In genomic region chr5:121392667-121393380, GRCm38 (mm10) we compare ENCODE assay signal across 9 mouse cellular contexts. TPM values are rescaled to one million over a fixed set of nuclear protein-coding genes. Genes with fewer than 3 reads are reported as not detected.
DNase-seq lines count a peak whose midpoint lies in the region; ATAC-seq and TF ChIP-seq lines count a peak whose summit lies in the region.
"Had no signal": no experiment of that assay in that cellular context is flagged by ENCODE, and none has a peak within 500 bp of the region (broad histone marks: within the 10 kb centered on the region; RNA-seq: fewer than 3 reads in every experiment).

No protein-coding gene starts in this region.

- no peak overlapping the region for H3K4me2 ChIP-seq in liver, embryonic 11.5 days
- H3K4me2 ChIP-seq: liver, embryonic 15.5 days had no signal

- H3K9ac ChIP-seq in liver, adult 2 months (ENCODE audit: low read depth, low read length): no peak overlapping the region
- H3K9ac ChIP-seq in liver, embryonic 11.5 days (ENCODE audit: low read depth, low read length): no peak overlapping the region
- H3K9ac ChIP-seq: liver, embryonic 15.5 days had no signal

- no peaks in the 10 kb centered on the region for H3K4me1 ChIP-seq in cerebellum, adult 2 months (ENCODE audit: control insufficient read depth, insufficient read depth, low read length)
- H3K4me1 ChIP-seq in liver, adult 2 months (ENCODE audit: control insufficient read depth, insufficient read depth, low read length): no peaks in the 10 kb centered on the region
- no peaks in the 10 kb centered on the region; the same call in 1 of the 2 replicates for H3K4me1 ChIP-seq in liver, embryonic 11.5 days (replicated peaks; ENCODE audit: control insufficient read depth, insufficient read depth, low read length)

- WGBS in cerebellum, adult 2 months: 50% methylated on average over 16 of the region's 16 CpGs
- WGBS in liver, adult 2 months: 48% methylated on average over 16 of the region's 16 CpGs
- 52% methylated on average over 16 of the region's 16 CpGs for WGBS in liver, embryonic 11.5 days

- peak; percentile 50; the same call in 1 of the 2 replicates for TF ChIP-seq CTCF in cerebellum, adult 2 months (IDR thresholded peaks at IDR 0.05; ENCODE audit: borderline replicate concordance, insufficient read depth, low read depth, low read length)
- peak; percentile 50 for TF ChIP-seq CTCF in liver, adult 2 months (IDR thresholded peaks at IDR 0.05; ENCODE audit: low read depth, low read length)
- TF ChIP-seq CTCF in brain, embryonic 14.5 days (IDR thresholded peaks at IDR 0.05; ENCODE audit: borderline replicate concordance, extremely low read depth, insufficient read depth, insufficient read length): peak; percentile 69; the same call in 1 of the 2 replicates

- 0 out of 2 replicates have a peak, but pooled peaks cover under 1% of the 10 kb centered on the region for H3K79me2 ChIP-seq in liver, adult 2 months (ENCODE audit: control insufficient read depth, insufficient read depth, low read length)

- H3K36me3 ChIP-seq in liver, adult 2 months (ENCODE audit: control insufficient read depth, insufficient read depth, low read length): no peaks in the 10 kb centered on the region
- no peaks in the 10 kb centered on the region for H3K36me3 ChIP-seq in liver, embryonic 11.5 days (ENCODE audit: control insufficient read depth, insufficient read depth, low read length)
- H3K36me3 ChIP-seq: liver, embryonic 15.5 days had no signal

- no peak for TF ChIP-seq POLR2A in cerebellum, adult 2 months (IDR thresholded peaks at IDR 0.05; ENCODE audit: borderline replicate concordance, insufficient read depth, low read length)
- TF ChIP-seq POLR2A in liver, adult 2 months (IDR thresholded peaks at IDR 0.05; ENCODE audit: extremely low read depth, insufficient read depth, low read length): no peak
- TF ChIP-seq POLR2A in brain, embryonic 14.5 days (IDR thresholded peaks at IDR 0.05; ENCODE audit: borderline replicate concordance, extremely low read depth, insufficient read depth, insufficient read length, poor library complexity, severe bottlenecking): no peak

- no peak overlapping the region for H3K4me3 ChIP-seq in cerebellum, adult 2 months (replicated peaks; ENCODE audit: insufficient read depth, low read depth, low read length)
- H3K4me3 ChIP-seq in liver, adult 2 months (ENCODE audit: insufficient read depth, low read depth, low read length): no peak overlapping the region
- no peak overlapping the region for H3K4me3 ChIP-seq in liver, embryonic 11.5 days (ENCODE audit: low read depth, low read length)
- H3K4me3 ChIP-seq: liver, embryonic 15.5 days had no signal

- H3K9me3 ChIP-seq in liver, embryonic 11.5 days (ENCODE audit: control insufficient read depth, low read length): no peaks in the 10 kb centered on the region; the same call in 1 of the 2 replicates
- H3K9me3 ChIP-seq: liver, embryonic 15.5 days had no signal

- no peaks in the 10 kb centered on the region for H3K27me3 ChIP-seq in cerebellum, adult 2 months (ENCODE audit: control insufficient read depth, insufficient read depth, low read length)
- no peaks in the 10 kb centered on the region for H3K27me3 ChIP-seq in liver, adult 2 months (ENCODE audit: control insufficient read depth, insufficient read depth, low read length)
- no peaks in the 10 kb centered on the region for H3K27me3 ChIP-seq in liver, embryonic 11.5 days (replicated peaks; ENCODE audit: control insufficient read depth, insufficient read depth, low read length)
- H3K27me3 ChIP-seq: liver, embryonic 15.5 days had no signal

- ATAC-seq in liver, embryonic 11.5 days (replicated peaks; ENCODE audit: low FRiP score): no peak

- peak; percentile 51 to 60 for DNase-seq in cerebellum, adult 2 months
- DNase-seq in cerebellum, adult 8-10 months: no peak
- peak; percentile 40 for DNase-seq in liver, adult 2 months (ENCODE audit: extremely low read depth, low read depth, low spot score)
- no peak for DNase-seq in liver, embryonic 11.5 days (ENCODE audit: low spot score)
- DNase-seq in brain, embryonic 14.5 days (ENCODE audit: low read depth): peak; percentile 59
- peak; percentile 60 for DNase-seq in kidney, postnatal 14 days
- DNase-seq in neural tube, embryonic 10.5 days (ENCODE audit: extremely low spot score, low spot score): no peak
- no peak for DNase-seq in urinary bladder, postnatal 4 days (ENCODE audit: low spot score in 2 of 2)

- no peak overlapping the region for H3K27ac ChIP-seq in cerebellum, adult 2 months (ENCODE audit: insufficient read depth, low read length)
- H3K27ac ChIP-seq in liver, adult 2 months (replicated peaks; ENCODE audit: insufficient read depth, low read depth, low read length): no peak overlapping the region
- no peak overlapping the region for H3K27ac ChIP-seq in liver, embryonic 11.5 days (ENCODE audit: low read depth, low read length)
- H3K27ac ChIP-seq: liver, embryonic 15.5 days had no signal

RNA-seq across cellular contexts. Expression of gene Naa25, which starts 4.9 kb away (rescaled TPM):
- 19.6 and 21.2 TPM in 2 replicates for polyA plus RNA-seq in cerebellum, adult 2 months (2012; rRNA removed)
- 8.6 and 8.9 TPM in 2 replicates for total RNA-seq in liver, adult 2 months (2014; rRNA removed)
- 5.8 and 7.6 TPM in 2 replicates for polyA plus RNA-seq in liver, adult 2 months (2012; rRNA removed)
- 59.5 and 64.2 TPM in 2 replicates for polyA plus RNA-seq in liver, embryonic 11.5 days (2014; fragmentation: Nextera tagmentation; extraction: Ambion mirVana)
- polyA plus RNA-seq in brain, embryonic 14.5 days (2012; rRNA removed): 29.7 and 30.1 TPM in 2 replicates

RNA-seq across cellular contexts. Expression of gene Trafd1, which starts 7.4 kb away (rescaled TPM):
- polyA plus RNA-seq in cerebellum, adult 2 months (2012; rRNA removed): 109 and 120 TPM in 2 replicates
- total RNA-seq in liver, adult 2 months (2014; rRNA removed): 49.5 and 53.7 TPM in 2 replicates
- polyA plus RNA-seq in liver, adult 2 months (2012; rRNA removed): 53.2 and 67.0 TPM in 2 replicates
- polyA plus RNA-seq in liver, embryonic 11.5 days (2014; fragmentation: Nextera tagmentation; extraction: Ambion mirVana): 36.7 and 38.6 TPM in 2 replicates
- polyA plus RNA-seq in brain, embryonic 14.5 days (2012; rRNA removed): 157 and 195 TPM in 2 replicates

RNA-seq across cellular contexts. Expression of gene Tmem116, which starts 58.9 kb away (rescaled TPM):
- 2.8 and 3.7 TPM in 2 replicates for polyA plus RNA-seq in cerebellum, adult 2 months (2012; rRNA removed)
- not detected in 2 replicates for total RNA-seq in liver, adult 2 months (2014; rRNA removed)
- polyA plus RNA-seq in liver, adult 2 months (2012; rRNA removed): 0.20 and 0.21 TPM in 2 replicates
- 1.1 and 2.6 TPM in 2 replicates for polyA plus RNA-seq in liver, embryonic 11.5 days (2014; fragmentation: Nextera tagmentation; extraction: Ambion mirVana)
- polyA plus RNA-seq in brain, embryonic 14.5 days (2012; rRNA removed): 1.8 TPM in 2 replicates

RNA-seq across cellular contexts. Expression of gene Erp29, which starts 59.5 kb away (rescaled TPM):
- polyA plus RNA-seq in cerebellum, adult 2 months (2012; rRNA removed): 145 TPM in 2 replicates
- total RNA-seq in liver, adult 2 months (2014; rRNA removed): 21.9 and 30.0 TPM in 2 replicates
- polyA plus RNA-seq in liver, adult 2 months (2012; rRNA removed): 21.5 and 27.1 TPM in 2 replicates
- 168 and 175 TPM in 2 replicates for polyA plus RNA-seq in liver, embryonic 11.5 days (2014; fragmentation: Nextera tagmentation; extraction: Ambion mirVana)
- 110 and 121 TPM in 2 replicates for polyA plus RNA-seq in brain, embryonic 14.5 days (2012; rRNA removed)

Comparison
In these comparisons a context has a peak if more than half of its experiments do, and no peak if none do; other contexts are left out.
1. DNase-seq: peak in cerebellum, adult 2 months (2 of 2), liver, adult 2 months (single experiment), brain, embryonic 14.5 days (single experiment) and kidney, postnatal 14 days (single experiment); none in cerebellum, adult 8-10 months (single experiment), liver, embryonic 11.5 days (single experiment), neural tube, embryonic 10.5 days (single experiment) and urinary bladder, postnatal 4 days (0 of 2).
2. Peak in every context shown above with its lines, with median percentiles within 50 percentile points of each other: CTCF ChIP-seq.